Mouse (Mus musculus) gastrocnemius, adult 8-10 months (tissue): ENCODE data around the gene Amhr2. TPM values are rescaled to one million over a fixed set of nuclear protein-coding genes. Genes with fewer than 3 reads are reported as not detected.
A peak's percentile ranks its signal among the peaks of the same experiment; 100 is the strongest.

Source experiments
- DNase-seq, 2 experiments: peaks; one replicate each; pipeline ENCODE4 v3.0.0; 2022; ENCODE audit warnings: low spot score in 2 of 2
- total RNA-seq, 4 experiments: library from RNA; stranded (reverse); gene quantifications; 2 replicates each; pipeline ENCODE4 v1.2.4; 2022

The Amhr2 gene
- total RNA-seq, 4 experiments from 2014 or later = 9.9 to 14.2 (median 11.7) TPM

DNA sequence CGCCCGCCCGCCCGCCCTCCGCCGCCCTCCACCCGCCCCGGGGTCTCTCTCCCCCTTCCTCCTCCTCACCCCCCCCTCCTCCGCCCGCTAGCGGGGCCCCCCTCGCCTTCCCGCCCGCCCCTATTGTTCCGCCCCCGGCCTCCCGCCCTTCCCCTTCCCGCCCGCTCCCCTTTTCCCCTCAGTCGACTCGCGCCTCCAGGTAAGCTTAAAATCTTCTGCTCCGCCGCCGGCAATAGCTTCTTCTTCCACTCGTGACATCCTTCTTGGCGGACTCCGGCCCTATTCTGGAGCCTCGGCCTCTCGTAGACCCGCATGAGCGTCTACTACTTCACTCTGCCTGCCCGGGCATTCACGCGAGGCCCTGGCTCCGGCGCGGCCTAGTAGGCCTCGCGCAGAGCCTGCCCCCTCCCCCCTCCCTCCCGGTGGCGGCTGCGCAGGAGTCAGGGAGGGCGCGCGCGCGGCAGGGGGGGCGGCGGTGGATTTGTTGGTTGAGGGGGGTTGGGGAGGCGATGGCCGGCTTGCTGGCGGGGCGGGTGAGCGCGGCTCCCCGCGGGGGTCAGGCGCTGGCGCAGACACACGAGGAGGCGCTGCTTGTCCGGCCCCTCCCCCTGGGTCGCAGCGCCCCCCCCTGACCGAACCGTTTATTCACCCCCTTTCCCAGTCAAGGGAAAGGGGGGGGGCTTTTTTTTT is 25.6 kb downstream of the Amhr2 start:
- DNase-seq = peak; percentile 70 to 80

DNA sequence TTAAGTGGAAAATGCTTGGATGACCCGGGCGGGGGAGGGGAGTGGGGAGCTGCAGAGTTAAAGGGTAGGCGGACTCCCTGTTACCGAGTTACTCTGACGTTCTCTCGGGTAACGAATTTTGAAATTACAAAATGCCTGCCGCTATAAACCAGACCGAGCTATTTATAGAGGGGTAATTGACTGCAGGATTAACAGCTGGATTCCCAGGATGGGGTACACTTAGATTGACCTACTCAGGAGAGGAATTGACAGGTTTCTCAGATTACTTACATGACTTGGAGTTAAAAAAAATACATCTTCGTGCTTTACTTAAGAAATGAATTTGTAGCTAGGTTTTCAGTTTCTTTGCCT is 26.1 kb downstream of the Amhr2 start:
- no peak for DNase-seq

DNA sequence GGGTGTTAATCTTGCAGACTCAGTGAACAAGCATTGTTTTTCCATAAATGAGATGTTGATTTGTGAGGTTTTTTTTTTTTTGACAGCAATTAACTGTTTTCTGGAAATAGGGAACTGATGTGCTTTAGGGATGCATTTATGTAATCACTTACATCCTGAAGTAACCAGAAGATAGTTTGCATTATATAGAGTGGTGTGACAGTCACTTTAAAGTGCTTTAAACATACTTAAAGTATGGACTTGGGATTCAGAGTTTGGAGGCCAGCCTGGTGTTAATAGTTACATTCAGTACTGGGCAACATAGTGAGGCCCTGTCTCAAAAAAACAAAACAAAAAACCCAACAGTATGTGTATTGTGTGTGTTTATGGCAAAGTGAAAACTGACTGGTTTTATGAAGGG is 26.6 kb downstream of the Amhr2 start:
- DNase-seq = no peak

DNA sequence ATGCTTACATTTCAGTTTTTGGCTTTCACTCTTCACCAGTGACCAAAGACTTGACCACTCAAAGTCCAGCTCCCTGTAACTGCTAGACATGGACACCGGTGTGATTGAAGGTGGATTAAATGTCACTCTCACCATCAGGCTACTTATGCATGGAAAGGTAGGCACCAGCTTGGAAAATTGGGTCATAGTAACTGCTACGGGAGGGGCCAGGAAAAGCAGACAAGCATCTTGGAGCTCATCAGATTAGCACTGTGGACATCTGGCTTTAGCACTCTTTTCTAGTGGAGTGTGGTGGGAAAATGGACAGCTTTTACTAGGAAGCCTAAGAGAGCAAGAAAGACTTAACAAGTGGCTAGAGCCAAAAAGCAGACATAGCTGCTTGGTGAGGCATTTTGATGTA is 28.1 kb downstream of the Amhr2 start:
- DNase-seq = no peak

DNA sequence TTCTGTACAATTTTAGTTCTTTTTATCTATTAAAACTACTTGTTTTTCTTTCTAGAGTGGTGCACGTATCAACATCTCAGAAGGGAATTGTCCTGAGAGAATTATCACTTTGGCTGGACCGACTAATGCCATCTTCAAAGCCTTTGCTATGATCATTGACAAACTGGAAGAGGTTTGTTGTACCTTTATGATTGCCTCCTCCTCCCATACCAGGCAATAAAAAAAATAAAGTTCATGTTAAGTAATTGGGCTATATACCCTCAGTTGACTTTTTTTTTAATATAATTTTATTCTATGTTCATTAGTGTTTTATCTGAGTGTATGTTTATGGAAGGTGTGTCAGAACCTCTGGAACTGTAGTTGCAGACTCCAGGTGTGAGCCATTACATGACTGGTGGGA is 29.4 kb downstream of the Amhr2 start:
- no peak for DNase-seq

DNA sequence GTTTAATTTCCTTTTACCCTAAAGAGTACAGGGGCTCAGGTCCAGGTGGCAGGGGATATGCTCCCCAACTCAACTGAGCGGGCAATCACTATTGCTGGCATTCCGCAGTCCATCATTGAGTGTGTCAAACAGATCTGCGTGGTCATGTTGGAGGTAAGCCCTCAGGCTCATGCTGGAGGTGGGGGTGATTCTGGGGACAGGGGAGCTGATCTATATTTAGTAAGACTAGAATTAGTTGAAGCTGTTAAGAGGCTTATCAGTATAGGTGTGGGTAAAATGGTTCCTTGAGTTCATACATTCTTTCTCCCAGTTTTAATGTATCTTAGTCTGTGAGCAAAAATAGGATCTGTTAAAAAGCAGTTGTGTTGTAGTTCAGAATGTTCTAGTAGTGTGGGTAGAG is 38.0 kb downstream of the Amhr2 start:
- no peak for DNase-seq

DNA sequence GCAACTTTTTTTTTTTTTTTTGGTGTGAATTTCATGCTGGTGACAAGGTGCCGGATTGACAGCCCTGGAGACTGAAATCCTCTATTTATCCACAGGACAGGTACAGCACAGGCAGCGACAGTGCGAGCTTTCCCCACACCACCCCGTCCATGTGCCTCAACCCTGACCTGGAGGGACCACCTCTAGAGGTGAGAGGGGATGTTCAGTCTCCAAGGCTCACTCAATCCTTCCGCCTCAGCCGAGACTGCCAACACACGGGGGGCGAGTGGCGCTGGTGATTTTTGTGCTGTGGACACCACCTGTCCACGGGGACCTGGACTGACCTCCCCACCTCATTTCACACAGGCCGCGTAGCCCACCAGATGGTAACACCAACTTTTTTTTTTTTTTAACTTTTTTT is 40.7 kb downstream of the Amhr2 start:
- DNase-seq = no peak

DNA sequence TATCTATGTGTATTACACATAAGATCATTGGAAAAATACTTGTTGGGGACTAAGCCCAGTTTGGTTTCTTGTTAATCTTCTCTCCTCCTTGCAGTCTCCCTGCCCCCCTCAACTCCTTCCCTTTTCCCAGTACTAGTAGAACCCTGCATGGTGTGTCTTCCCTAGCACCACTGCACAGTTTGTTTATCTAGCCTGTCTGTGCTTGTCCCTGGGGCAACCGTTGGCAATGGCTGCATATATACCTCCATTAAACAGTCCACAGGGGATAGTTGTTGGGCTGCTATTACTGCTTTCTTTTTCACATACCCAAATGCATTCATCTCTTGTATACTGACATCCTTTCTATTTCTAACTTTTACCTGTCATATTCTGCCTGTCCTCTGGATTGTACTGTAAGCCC is 42.5 kb downstream of the Amhr2 start:
- no peak for DNase-seq

DNA sequence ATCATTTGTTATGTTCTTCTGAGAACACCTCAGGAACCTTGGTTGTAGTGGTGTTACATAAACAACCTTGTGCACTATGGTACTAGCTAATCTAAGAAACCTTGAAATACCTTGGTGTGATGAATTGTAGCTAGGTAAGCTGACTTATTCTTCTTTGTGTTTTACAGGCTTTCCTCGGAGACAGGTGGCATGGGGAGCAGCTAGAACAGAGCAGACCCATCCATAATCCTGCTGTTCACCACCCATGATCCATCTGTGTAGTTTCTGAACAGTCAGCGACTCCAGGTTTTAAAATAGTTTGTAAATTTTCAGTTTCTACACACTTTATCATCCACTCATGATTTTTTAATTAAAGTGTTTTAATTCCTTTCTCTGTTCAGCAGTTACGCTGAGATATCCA is 53.2 kb downstream of the Amhr2 start:
- DNase-seq = no peak

DNA sequence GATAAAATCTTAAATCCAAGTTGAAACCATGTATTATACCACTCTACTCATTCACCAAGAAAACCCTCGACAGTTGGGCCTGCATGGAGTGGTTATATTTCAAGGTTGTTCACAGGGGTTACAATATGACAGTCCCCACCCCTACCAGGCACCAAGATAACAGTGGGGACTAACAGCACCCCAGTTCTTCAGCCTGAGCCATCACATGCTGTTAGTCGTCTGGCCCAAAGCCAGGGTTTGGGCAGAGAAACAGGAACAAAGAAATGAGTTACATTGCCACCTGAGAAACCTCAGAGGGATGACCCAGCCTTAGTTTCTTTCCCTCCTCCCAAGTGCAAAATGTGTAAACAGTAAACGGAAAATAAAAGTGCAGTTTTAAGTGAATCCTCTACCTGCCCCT is 54.2 kb downstream of the Amhr2 start:
- DNase-seq = no peak

DNA sequence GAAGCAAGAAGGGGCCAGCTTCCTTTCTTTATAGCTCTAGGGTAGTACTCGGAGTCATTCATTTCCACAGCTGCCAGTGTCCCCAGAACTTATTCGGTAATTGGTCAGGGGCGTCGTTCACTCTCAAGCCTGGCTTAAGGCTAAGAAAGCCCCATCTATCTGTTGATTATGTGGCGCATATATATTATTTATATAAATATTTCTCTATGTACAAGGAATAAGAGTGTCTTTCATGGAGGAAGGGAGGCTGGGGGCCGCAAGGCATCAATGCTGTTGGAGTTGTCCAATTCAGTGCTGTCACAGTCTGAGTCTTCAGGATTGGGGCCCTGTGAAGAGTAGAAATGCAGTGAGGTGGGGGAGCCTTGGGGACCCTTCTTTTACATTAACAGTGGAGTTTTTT is 54.7 kb downstream of the Amhr2 start:
- no peak for DNase-seq

DNA sequence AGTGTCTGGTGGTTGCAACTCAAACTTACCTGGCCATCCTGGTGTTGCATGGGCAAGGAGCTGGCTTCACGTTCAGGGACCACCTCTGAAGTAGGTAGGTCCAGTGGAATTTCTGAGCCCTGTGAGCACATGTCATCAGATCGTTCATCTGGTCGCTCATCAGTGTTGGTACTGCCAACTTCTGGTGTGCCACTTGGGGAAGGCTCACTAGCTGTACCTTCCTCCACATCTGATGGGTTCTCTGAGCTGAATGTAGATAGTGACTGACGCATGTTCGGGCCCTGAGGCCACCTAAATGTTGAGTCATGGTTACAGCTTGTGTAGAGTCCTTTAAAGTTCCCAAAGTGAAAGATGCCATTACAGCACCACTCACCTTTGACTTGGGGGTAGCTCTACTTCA is 55.3 kb downstream of the Amhr2 start:
- DNase-seq = no peak

DNA sequence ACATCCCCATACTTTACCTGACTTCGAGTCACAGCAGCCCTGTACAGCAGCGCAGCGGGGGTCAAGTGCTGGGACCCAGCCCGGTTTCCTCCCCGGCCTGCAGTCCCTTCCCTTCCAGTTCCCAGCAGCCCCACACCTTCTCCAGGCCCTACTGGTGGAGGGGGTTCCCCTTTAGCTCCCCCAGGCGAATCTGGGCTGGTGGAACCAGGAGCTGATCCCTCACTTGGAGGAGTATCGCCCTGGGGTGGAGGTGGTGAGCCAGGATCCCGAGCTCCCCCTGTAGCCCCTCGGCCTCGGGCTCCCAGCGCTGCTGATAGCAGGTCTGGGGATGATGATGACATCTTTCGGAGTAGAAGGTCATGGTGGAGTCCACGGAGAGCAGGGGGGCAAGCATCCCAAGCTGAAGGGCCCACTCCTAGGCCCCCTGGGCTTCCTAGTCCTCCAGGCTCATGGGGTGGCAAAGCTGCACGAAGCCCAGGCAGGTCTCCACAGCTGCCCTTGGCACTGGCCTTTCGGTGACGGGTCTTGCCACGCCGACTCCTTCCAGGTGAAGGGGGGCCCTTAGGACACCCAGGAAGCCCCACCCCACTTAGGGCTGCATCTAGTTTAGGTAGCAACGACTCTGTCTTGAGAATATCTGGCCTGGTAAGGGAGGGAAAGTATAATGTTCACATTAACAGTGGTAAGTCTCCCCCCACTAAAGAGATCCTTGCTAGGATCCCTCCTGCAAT is 56.1 kb downstream of the Amhr2 start:
- no peak for DNase-seq

DNA sequence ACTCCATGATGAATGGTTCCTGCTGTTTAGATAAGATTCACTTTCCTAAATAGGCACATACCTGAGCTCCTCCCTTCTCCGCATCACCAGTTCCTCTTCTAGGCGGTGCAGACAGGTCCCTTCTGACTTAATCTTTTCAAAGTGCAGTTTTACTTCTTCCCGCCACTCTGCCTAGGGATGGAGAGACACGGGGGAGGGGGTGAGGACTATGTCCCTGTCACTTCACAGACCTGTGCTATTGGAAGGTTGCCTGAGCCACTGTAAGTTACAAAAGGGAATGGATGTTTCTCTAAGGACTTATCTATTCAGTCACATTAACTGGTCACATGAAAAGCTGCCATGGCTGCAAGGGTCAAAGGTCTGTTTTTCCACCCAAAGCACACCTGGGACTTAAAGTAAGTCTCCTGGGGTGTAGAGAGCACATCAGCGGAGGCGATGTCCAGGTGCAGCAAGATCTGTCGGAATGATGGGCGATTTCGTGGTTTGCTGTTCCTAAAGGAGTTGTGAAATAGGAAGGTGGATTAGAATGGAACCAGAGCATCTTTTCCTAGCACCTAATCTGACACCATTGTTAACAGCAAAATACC is 57.2 kb downstream of the Amhr2 start:
- DNase-seq = no peak

DNA sequence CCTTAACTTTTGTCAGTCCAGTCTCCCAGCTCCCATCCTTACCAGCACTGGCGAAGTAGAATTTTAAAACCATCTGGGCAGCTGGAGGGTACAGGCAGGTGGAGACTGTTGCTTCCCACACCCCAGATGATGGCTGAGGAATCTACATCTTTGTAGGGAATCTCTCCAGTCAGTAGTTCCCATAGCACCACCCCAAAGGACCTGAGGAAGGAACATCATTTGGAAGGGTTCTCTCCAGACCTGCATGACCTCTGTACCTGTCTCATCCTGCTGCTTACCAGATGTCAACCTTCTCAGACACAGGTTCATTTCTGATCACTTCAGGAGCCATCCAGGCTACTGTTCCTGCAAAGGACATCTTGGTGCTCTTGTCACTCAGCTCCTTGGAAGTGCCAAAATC is 58.3 kb downstream of the Amhr2 start, which contains the start of gene Gm10337:
Gm10337 (plus strand) TSS at position 276 of the 400 bp plus-strand sequence.
- DNase-seq = no peak

Other genes with a start within 250 kb of the Amhr2 start
- 10 to 100 TPM; 25.6 to 28.1 (median 26.8) TPM for gene Zfp740, start 242.1 kb upstream of the Amhr2 start, total RNA-seq
- gene Csad, start 240.6 kb upstream of the Amhr2 start, total RNA-seq = 1 to 10 TPM; 5.6 to 8.5 (median 7.6) TPM
- 1 to 10 TPM in 2 of 4 experiments, under 1 TPM in 2; 0.34 to 1.8 (median 1.0) TPM for gene Itgb7, start 213.4 kb upstream of the Amhr2 start, total RNA-seq
- 1 to 10 TPM; 4.4 to 9.8 (median 8.4) TPM for gene Rarg, start 187.8 kb upstream of the Amhr2 start, total RNA-seq
- gene Gm9918, start 174.8 kb upstream of the Amhr2 start, total RNA-seq = not detected
- 10 to 100 TPM; 14.9 to 17.3 (median 15.7) TPM for gene Mfsd5, start 165.9 kb upstream of the Amhr2 start, total RNA-seq
- under 1 TPM in 3 of 4 experiments, not detected in 1; 0.07 to 0.58 (median 0.21) TPM for gene Espl1, start 149.1 kb upstream of the Amhr2 start, total RNA-seq
- 100 to 1,000 TPM; 260 to 281 (median 273) TPM for gene Pfdn5, start 119.3 kb upstream of the Amhr2 start, total RNA-seq
- gene Myg1, start 113.7 kb upstream of the Amhr2 start, total RNA-seq = 10 to 100 TPM; 17.5 to 21.6 (median 18.9) TPM
- 1 to 10 TPM; 5.3 to 7.5 (median 6.8) TPM for gene Aaas, start 94.6 kb upstream of the Amhr2 start, total RNA-seq
- gene Sp7, start 78.2 kb upstream of the Amhr2 start, total RNA-seq = not detected
- gene Sp1, start 39.2 kb upstream of the Amhr2 start, total RNA-seq = 10 to 100 TPM; 17.9 to 22.2 (median 20.5) TPM
- 10 to 100 TPM; 16.4 to 22.3 (median 20.2) TPM for gene Prr13, start 13.7 kb downstream of the Amhr2 start, total RNA-seq
- gene Pcbp2, start 25.2 kb downstream of the Amhr2 start, total RNA-seq = 100 to 1,000 TPM; 379 to 451 (median 385) TPM
- not detected for gene Gm10337, start 58.4 kb downstream of the Amhr2 start, total RNA-seq
- gene Map3k12, start 71.7 kb downstream of the Amhr2 start, total RNA-seq = 1 to 10 TPM in 3 of 4 experiments, under 1 TPM in 1; 0.68 to 1.9 (median 1.5) TPM
- gene Tarbp2, start 72.8 kb downstream of the Amhr2 start, total RNA-seq = 10 to 100 TPM; 29.0 to 40.3 (median 35.2) TPM
- gene Npff, start 79.6 kb downstream of the Amhr2 start, total RNA-seq = 1 to 10 TPM in 2 of 4 experiments, under 1 TPM in 2; 0.82 to 1.5 (median 1.1) TPM
- gene Gm28047, start 179.7 kb downstream of the Amhr2 start, total RNA-seq = 1 to 10 TPM in 3 of 4 experiments, not detected in 1; 1.1 to 1.8 (median 1.8) TPM
- 10 to 100 TPM; 42.4 to 57.5 (median 51.7) TPM for gene Atf7, start 180.1 kb downstream of the Amhr2 start, total RNA-seq
- gene Atp5g2, start 227.0 kb downstream of the Amhr2 start, total RNA-seq = 10 to 100 TPM; 12.4 to 33.5 (median 21.7) TPM